Mouse (Mus musculus) adipose tissue, adult 10 weeks (tissue): ENCODE results near the gene Dhx57. TPM values are rescaled to one million over a fixed set of nuclear protein-coding genes. Genes with fewer than 3 reads are reported as not detected.

Experiments
- polyA plus RNA-seq: library from polyadenylated mRNA; stranded (reverse); fragments of 350-450 nt; fragmentation: Illumina TruSeq; extraction: RNeasy Lipid Tissue Mini Kit (QIAGEN cat#74804); gene quantifications from one replicate; pipeline ENCODE4 v1.2.3, GENCODE M21; 2014; ENCODE audit warnings: low read depth, low replicate concordance

The Dhx57 gene
- 10.7 TPM for polyA plus RNA-seq

DNA sequence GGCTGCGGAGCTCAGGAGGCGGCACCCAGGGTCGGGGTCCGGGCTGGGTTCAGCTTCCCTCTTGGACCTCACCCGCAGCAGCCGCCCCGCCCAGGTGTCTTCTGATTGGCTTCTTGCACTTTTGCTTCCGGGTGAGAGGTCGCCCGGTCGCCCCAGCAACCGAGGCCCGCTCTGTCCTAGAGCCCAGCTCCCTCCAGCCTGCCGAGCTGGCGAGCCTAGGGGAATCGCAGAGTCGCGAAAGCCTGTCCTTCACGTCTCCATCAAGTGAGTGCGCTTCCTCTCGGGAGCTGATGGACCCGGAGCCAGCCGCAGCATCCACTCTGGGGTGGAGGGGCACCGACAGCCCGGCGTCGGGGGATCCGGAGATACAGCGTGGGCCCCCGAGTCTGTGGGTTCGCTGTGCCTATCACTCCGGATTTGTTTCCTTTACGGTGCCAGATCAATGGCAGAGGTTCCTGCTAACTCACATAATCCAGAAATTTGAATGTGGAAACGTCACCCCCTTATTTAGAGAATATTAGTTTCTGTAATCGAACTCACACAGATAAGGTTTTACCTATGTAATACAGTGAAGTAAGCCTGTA lies at the start of gene Dhx57, which contains the start of gene Morn2:
Gene Dhx57, minus strand, starts transcription at position 403 of the 584 bp plus-strand sequence.
Gene Morn2, plus strand, starts transcription at position 130 of the 584 bp plus-strand sequence.

DNA sequence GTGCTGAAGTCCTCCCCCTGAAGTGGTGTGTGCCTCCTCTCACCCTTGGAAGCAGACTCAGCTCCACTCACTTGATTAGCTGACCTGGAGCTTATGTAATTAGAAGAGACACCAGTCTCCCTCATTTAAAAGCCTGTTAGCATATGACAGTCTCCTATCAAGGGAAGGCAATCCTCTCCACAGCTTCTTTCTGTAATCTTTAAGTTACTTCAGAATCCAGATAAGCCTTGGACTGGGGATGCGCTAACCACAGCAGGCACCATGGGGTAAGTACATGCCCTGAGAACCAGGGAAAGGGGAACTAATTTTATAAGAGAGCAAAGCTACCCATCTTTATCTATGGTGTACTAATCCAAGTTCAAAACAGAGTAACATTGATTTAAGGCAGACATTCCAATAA lies 17.0 kb upstream of the Dhx57 start, which contains the start of gene Arhgef33:
Gene Arhgef33, plus strand, starts transcription at position 157 of the 400 bp plus-strand sequence.

DNA sequence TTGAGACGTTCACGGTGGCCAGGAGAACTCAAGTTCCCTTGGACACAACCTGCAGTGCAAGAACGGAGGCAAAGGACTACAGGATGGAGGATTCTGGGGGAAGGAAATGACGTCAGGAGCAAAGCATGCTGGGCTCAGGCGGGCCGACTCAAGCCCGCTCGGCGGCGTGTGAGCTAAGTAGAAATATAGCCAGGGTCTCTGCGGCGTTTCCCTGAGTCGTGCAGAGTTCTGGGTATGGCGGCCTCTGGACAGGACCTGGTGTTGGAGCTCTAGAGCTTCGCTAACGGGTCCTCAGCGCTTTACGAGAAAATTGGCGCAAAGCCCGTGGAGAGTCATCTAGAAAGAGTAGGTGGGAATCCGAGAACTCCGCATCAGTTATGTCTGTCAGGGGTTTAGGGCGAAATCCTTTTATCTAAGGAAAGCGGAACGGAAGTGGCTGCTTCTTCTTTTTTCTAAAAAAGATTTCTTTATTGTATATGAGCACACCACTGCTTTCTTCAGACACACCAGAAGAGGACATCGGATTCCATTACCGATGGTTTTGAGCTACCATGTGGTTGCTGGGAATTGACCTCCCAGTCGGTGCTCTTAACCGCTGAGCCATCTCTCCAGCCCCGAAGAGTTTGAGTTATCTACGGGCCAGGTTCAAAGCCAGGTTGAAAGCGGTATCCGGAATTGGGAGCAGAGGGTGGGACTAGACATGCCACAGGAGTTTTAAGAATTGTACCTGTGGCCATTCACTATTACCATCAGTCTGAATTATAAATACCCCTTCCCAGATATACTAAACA lies 65.8 kb downstream of the Dhx57 start, which contains the start of gene Gemin6:
Gene Gemin6, plus strand, starts transcription at position 116 of the 791 bp plus-strand sequence.

DNA sequence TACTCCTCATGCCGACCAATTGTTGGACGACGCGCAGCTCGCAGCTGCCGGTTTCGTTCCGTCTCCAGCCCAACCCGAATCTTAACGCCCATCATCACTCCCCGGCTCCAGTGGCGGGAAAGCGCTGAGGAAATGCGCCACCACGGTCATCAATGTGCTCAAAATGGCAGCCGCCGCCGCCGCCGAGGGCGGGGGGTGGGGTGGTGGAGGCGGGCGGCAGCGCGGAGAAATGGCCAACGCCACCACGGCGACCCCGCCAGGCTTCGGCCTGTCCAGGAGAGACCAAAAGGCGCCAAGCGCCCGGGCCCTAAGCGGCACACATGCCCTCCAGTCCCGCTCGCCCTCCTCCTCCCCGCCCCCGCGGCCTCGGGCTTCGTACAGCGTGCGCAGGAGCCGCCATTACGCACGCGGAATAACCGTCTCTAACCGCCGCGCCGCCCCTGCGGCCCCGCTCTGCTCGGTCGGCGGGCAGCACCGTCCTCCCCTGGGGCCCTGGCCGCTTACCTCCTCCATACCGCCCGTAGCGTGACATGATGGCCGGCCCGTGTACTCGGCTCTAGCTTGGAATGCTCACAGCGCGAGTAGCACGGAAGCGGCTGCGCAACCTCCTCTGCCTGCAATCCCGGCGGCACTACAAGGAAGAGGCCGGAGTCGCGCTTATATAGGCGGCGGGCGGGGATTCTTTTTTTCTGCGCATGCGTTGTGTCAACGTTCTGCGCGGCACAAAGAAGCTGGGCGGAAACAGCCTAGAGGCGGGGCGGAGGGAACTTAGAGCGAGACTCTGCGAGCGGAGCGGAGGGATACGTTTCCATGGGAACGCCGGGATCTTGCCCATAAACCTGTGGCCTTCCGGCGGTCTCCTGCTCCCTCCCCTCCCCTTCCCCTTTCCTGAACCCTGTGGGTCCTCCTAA lies 83.3 kb downstream of the Dhx57 start, which contains the start of the genes Srsf7 and Ttc39d:
Gene Srsf7, minus strand, starts transcription at position 637 of the 911 bp plus-strand sequence.
Gene Ttc39d, plus strand, starts transcription at position 790 of the 911 bp plus-strand sequence.

Other genes with a start within 250 kb of the Dhx57 start
- 30.7 TPM for gene Hnrnpll, start 228.1 kb downstream of the Dhx57 start, polyA plus RNA-seq
- gene Galm, start 163.0 kb downstream of the Dhx57 start, polyA plus RNA-seq, result 22.7 TPM
- 119 TPM for gene Srsf7, start 83.2 kb downstream of the Dhx57 start, polyA plus RNA-seq
- gene Ttc39d, start 83.0 kb downstream of the Dhx57 start, polyA plus RNA-seq, result 6.6 TPM
- 11.3 TPM for gene Gemin6, start 66.0 kb downstream of the Dhx57 start, polyA plus RNA-seq
- 29.3 TPM for gene Morn2, start 273 bp downstream of the Dhx57 start, polyA plus RNA-seq
- gene Arhgef33, start 16.9 kb upstream of the Dhx57 start, polyA plus RNA-seq, result 4.1 TPM
- not detected for gene Gm10190, start 83.1 kb upstream of the Dhx57 start, polyA plus RNA-seq
- gene Sos1, start 190.0 kb upstream of the Dhx57 start, polyA plus RNA-seq, result 9.6 TPM